Mouse (Mus musculus) embryo, embryonic 10 days (tissue): ENCODE data around the gene D3Ertd254e.

ENCODE experiments used
- DNase-seq: peaks from one replicate; pipeline ENCODE4 v3.0.0-alpha.2; 2015; ENCODE audit warnings: low spot score

Gene D3Ertd254e

GRCm38 (mm10) chr3:36212758-36213157, 61.9 kb downstream of the D3Ertd254e start:
- no peak for DNase-seq
